Mouse (Mus musculus): Measurements from ENCODE around the gene Lpxn. TPM values are rescaled to one million over a fixed set of nuclear protein-coding genes. Genes with fewer than 3 reads are reported as not detected.

The Lpxn gene
- polyA plus RNA-seq, 1 experiment from 2014 or later, result 1.1 TPM

Other genes starting within 250 kb of the Lpxn start
- gene Gm4952, start 196.2 kb upstream of the Lpxn start, polyA plus RNA-seq (2015; fragmentation: Nextera tagmentation; extraction: Ambion mirVana), result 0.10 and 0.15 TPM in 2 replicates
- not detected in 2 replicates for gene Glyat, start 162.9 kb upstream of the Lpxn start, polyA plus RNA-seq (2015; fragmentation: Nextera tagmentation; extraction: Ambion mirVana)
- gene Olfr1442, start 125.8 kb upstream of the Lpxn start, polyA plus RNA-seq (2015; fragmentation: Nextera tagmentation; extraction: Ambion mirVana), result not detected in 2 replicates
- not detected in 2 replicates for gene Olfr1443, start 118.1 kb upstream of the Lpxn start, polyA plus RNA-seq (2015; fragmentation: Nextera tagmentation; extraction: Ambion mirVana)
- not detected in 2 replicates for gene Keg1, start 100.4 kb upstream of the Lpxn start, polyA plus RNA-seq (2015; fragmentation: Nextera tagmentation; extraction: Ambion mirVana)
- 0.77 and 0.97 TPM in 2 replicates for gene Cntf, start 30.6 kb upstream of the Lpxn start, polyA plus RNA-seq (2015; fragmentation: Nextera tagmentation; extraction: Ambion mirVana)
- 11.4 TPM in 2 replicates for gene Zfp91, start 67 bp upstream of the Lpxn start, polyA plus RNA-seq (2015; fragmentation: Nextera tagmentation; extraction: Ambion mirVana)
- not detected in 2 replicates for gene Gm5244, start 50.5 kb downstream of the Lpxn start, polyA plus RNA-seq (2015; fragmentation: Nextera tagmentation; extraction: Ambion mirVana)
- gene Olfr1444, start 61.1 kb downstream of the Lpxn start, polyA plus RNA-seq (2015; fragmentation: Nextera tagmentation; extraction: Ambion mirVana), result not detected in 2 replicates
- gene Olfr1445, start 87.7 kb downstream of the Lpxn start, polyA plus RNA-seq (2015; fragmentation: Nextera tagmentation; extraction: Ambion mirVana), result not detected in 2 replicates
- not detected in 2 replicates for gene Olfr1446, start 97.3 kb downstream of the Lpxn start, polyA plus RNA-seq (2015; fragmentation: Nextera tagmentation; extraction: Ambion mirVana)
- gene Olfr1447, start 107.5 kb downstream of the Lpxn start, polyA plus RNA-seq (2015; fragmentation: Nextera tagmentation; extraction: Ambion mirVana), result not detected in 2 replicates
- gene Olfr1448, start 128.2 kb downstream of the Lpxn start, polyA plus RNA-seq (2015; fragmentation: Nextera tagmentation; extraction: Ambion mirVana), result not detected in 2 replicates
- not detected in 2 replicates for gene Olfr1449, start 134.6 kb downstream of the Lpxn start, polyA plus RNA-seq (2015; fragmentation: Nextera tagmentation; extraction: Ambion mirVana)
- not detected in 2 replicates for gene Olfr1450, start 154.1 kb downstream of the Lpxn start, polyA plus RNA-seq (2015; fragmentation: Nextera tagmentation; extraction: Ambion mirVana)
- not detected in 2 replicates for gene Olfr1451, start 198.8 kb downstream of the Lpxn start, polyA plus RNA-seq (2015; fragmentation: Nextera tagmentation; extraction: Ambion mirVana)
- gene Olfr1453, start 232.1 kb downstream of the Lpxn start, polyA plus RNA-seq (2015; fragmentation: Nextera tagmentation; extraction: Ambion mirVana), result not detected in 2 replicates